Mouse (Mus musculus) kidney, postnatal 0 days (tissue): ENCODE results near the gene Myl9. TPM values are rescaled to one million over a fixed set of nuclear protein-coding genes. Genes with fewer than 3 reads are reported as not detected.

Source experiments
- ATAC-seq: fragments of 200-750 bp; cut with Nextera tagmentation; replicated peaks from 2 replicates; pipeline ENCODE4 v1.8.0; 2017; ENCODE audit warnings: low read depth, moderate number of reproducible peaks, moderate TSS enrichment, moderate library complexity; ENCODE audit not compliant: low FRiP score
- DNase-seq: peaks from one replicate; pipeline ENCODE4 v3.0.0-alpha.2; 2016; ENCODE audit warnings: low spot score
- H3K27ac ChIP-seq: fragments of 300-500 bp; sonication (generic); 2 replicates; pipeline ENCODE4 v1.5.1; 2014; ENCODE audit warnings: mild to moderate bottlenecking
- H3K27me3 ChIP-seq: fragments of 300-500 bp; sonication (generic); 2 replicates; pipeline ENCODE4 v1.6.1; 2014; ENCODE audit warnings: low read length, mixed read lengths; ENCODE audit not compliant: insufficient read depth
- H3K36me3 ChIP-seq: fragments of 300-500 bp; sonication (generic); 2 replicates; pipeline ENCODE4 v1.6.1; 2014; ENCODE audit warnings: low read length, mixed read lengths; ENCODE audit not compliant: insufficient read depth
- H3K4me1 ChIP-seq: fragments of 300-500 bp; sonication (generic); replicated peaks from 2 replicates; pipeline ENCODE4 v1.6.1; 2014; ENCODE audit warnings: antibody characterized with exemption, low read length, mixed read lengths; ENCODE audit not compliant: insufficient read depth
- H3K4me2 ChIP-seq: fragments of 300-500 bp; sonication (generic); 2 replicates; pipeline ENCODE4 v1.6.1; 2014; ENCODE audit warnings: mild to moderate bottlenecking, low read length, moderate library complexity, mixed read lengths
- H3K4me3 ChIP-seq: fragments of 300-500 bp; sonication (generic); replicated peaks from 2 replicates; pipeline ENCODE4 v1.5.1; 2014; ENCODE audit warnings: low read depth, low read length
- H3K9ac ChIP-seq: fragments of 300-500 bp; sonication (generic); 2 replicates; pipeline ENCODE4 v1.6.1; 2014; ENCODE audit warnings: low read depth, low read length
- H3K9me3 ChIP-seq: fragments of 300-500 bp; sonication (generic); replicated peaks from 2 replicates; pipeline ENCODE4 v1.6.1; 2016; ENCODE audit warnings: low read length, inconsistent platforms, mixed read lengths
- CTCF ChIP-seq: IDR thresholded peaks from 2 replicates; pipeline ENCODE4 v1.5.1; 2016; ENCODE audit warnings: antibody characterized with exemption, low read depth, mild to moderate bottlenecking, moderate library complexity
- WGBS: fragments of 180-500 bp; shearing (Covaris S2); extraction: QIAGEN DNeasy Blood & Tissue Kit; methylation state at CpG from one replicate; pipeline ENCODE4 v1.1.7; 2014; 5-methylcytosine and 5-hydroxymethylcytosine counted together
- polyA plus RNA-seq: library from polyadenylated mRNA; unstranded; fragments of >200 nt; fragmentation: Nextera tagmentation; extraction: Ambion mirVana; gene quantifications from 2 replicates; pipeline ENCODE4 v1.2.1, GENCODE M21; 2015

Myl9 gene
- polyA plus RNA-seq, 1 experiment from 2014 or later, result 449 TPM

GRCm38 (mm10) chr2:156762499-156762898 lies 12.7 kb upstream of the Myl9 start:
- TF ChIP-seq CTCF, result no peak
- 0 out of 2 replicates have a peak, but pooled peaks cover 3% of the 10 kb centered on the region for H3K9me3 ChIP-seq
- no peak overlapping the region for H3K4me3 ChIP-seq
- H3K4me1 ChIP-seq, result 0 out of 2 replicates have a peak, but pooled peaks cover 7% of the 10 kb centered on the region
- no peak for ATAC-seq
- no peak overlapping the region for H3K9ac ChIP-seq
- H3K36me3 ChIP-seq, result peaks cover 28% of the 10 kb centered on the region
- H3K4me2 ChIP-seq, result no peak overlapping the region
- H3K27ac ChIP-seq, result peak overlapping the region; percentile 69
- no peaks in the 10 kb centered on the region for H3K27me3 ChIP-seq
- peak; percentile 64 for DNase-seq
- 48% methylated on average over 21 of the region's 21 CpGs for WGBS

- H3K9me3 ChIP-seq, result 0 out of 2 replicates have a peak, but pooled peaks cover 2% of the 10 kb centered on the region
- DNase-seq, result peak; percentile 76
- no peak overlapping the region for H3K4me2 ChIP-seq
- H3K36me3 ChIP-seq, result peaks cover 24% of the 10 kb centered on the region
- H3K9ac ChIP-seq, result no peak overlapping the region
- ATAC-seq, result no peak
- no peak overlapping the region for H3K4me3 ChIP-seq
- 0 out of 2 replicates have a peak, but pooled peaks cover 7% of the 10 kb centered on the region for H3K4me1 ChIP-seq
- TF ChIP-seq CTCF, result no peak
- no peaks in the 10 kb centered on the region for H3K27me3 ChIP-seq
- peak overlapping the region; percentile 69; the same call in 1 of the 2 replicates for H3K27ac ChIP-seq
- 72% methylated on average over 11 of the region's 11 CpGs for WGBS
Measured at GRCm38 (mm10) chr2:156763101-156763500, 12.1 kb upstream of the Myl9 start.

- Histone ChIP-seq H3K27me3 (no peaks in the 10 kb centered on the region), H3K4me2 (no peak overlapping the region), H3K9me3 (no peaks in the 10 kb centered on the region), H3K36me3 (peaks cover 14% of the 10 kb centered on the region), H3K9ac (no peak overlapping the region), H3K4me1 (0 out of 2 replicates have a peak, but pooled peaks cover 7% of the 10 kb centered on the region), H3K4me3 (no peak overlapping the region), H3K27ac (no peak overlapping the region)
- no peak for TF ChIP-seq CTCF
- DNase-seq (no peak), ATAC-seq (0 out of 2 replicates have a peak, but pooled peaks have one; percentile 11)
- WGBS, result 91% methylated on average over 10 of the region's 10 CpGs
Measured at GRCm38 (mm10) chr2:156764022-156764421, 11.2 kb upstream of the Myl9 start.

- H3K4me1 ChIP-seq, result 0 out of 2 replicates have a peak, but pooled peaks cover 7% of the 10 kb centered on the region
- H3K4me3 ChIP-seq, result no peak overlapping the region
- H3K27me3 ChIP-seq, result no peaks in the 10 kb centered on the region
- H3K27ac ChIP-seq, result no peak overlapping the region
- DNase-seq (no peak), ATAC-seq (no peak)
- no peak overlapping the region for H3K4me2 ChIP-seq
- whole genome bisulfite sequencing, result 58% methylated on average over 4 of the region's 4 CpGs
- TF ChIP-seq CTCF, result no peak
- H3K36me3 ChIP-seq, result peaks cover 13% of the 10 kb centered on the region
- H3K9me3 ChIP-seq, result no peaks in the 10 kb centered on the region
- H3K9ac ChIP-seq, result no peak overlapping the region
Measured at GRCm38 (mm10) chr2:156764747-156765146, 10.5 kb upstream of the Myl9 start.

- 51% methylated on average over 8 of the region's 8 CpGs for WGBS
- TF ChIP-seq CTCF, result no peak
- Histone ChIP-seq H3K9ac (no peak overlapping the region), H3K4me2 (no peak overlapping the region), H3K36me3 (peaks cover 13% of the 10 kb centered on the region), H3K27me3 (no peaks in the 10 kb centered on the region), H3K27ac (no peak overlapping the region), H3K4me3 (no peak overlapping the region), H3K4me1 (0 out of 2 replicates have a peak, but pooled peaks cover 7% of the 10 kb centered on the region), H3K9me3 (no peaks in the 10 kb centered on the region)
- DNase-seq (peak; percentile 51), ATAC-seq (no peak)
Measured at GRCm38 (mm10) chr2:156765593-156765992, 9.6 kb upstream of the Myl9 start.

- no peak for ATAC-seq
- H3K4me2 ChIP-seq, result no peak overlapping the region
- H3K9me3 ChIP-seq, result no peaks in the 10 kb centered on the region
- peaks cover 11% of the 10 kb centered on the region for H3K36me3 ChIP-seq
- WGBS, result 67% methylated on average over 10 of the region's 10 CpGs
- no peak overlapping the region for H3K9ac ChIP-seq
- TF ChIP-seq CTCF, result no peak
- H3K27ac ChIP-seq, result no peak overlapping the region
- no peaks in the 10 kb centered on the region for H3K27me3 ChIP-seq
- H3K4me1 ChIP-seq, result 0 out of 2 replicates have a peak, but pooled peaks cover 7% of the 10 kb centered on the region
- no peak for DNase-seq
- no peak overlapping the region for H3K4me3 ChIP-seq
Measured at GRCm38 (mm10) chr2:156766227-156767019, 8.8 kb upstream of the Myl9 start.
